Mouse (Mus musculus): ENCODE measurements around the gene Exosc8.
"Not testable (repeated sequence)": the region's sequence is repeated elsewhere in the genome, so short reads cannot be mapped to it uniquely, and the experiment has no call there.

Exosc8 gene

DNA sequence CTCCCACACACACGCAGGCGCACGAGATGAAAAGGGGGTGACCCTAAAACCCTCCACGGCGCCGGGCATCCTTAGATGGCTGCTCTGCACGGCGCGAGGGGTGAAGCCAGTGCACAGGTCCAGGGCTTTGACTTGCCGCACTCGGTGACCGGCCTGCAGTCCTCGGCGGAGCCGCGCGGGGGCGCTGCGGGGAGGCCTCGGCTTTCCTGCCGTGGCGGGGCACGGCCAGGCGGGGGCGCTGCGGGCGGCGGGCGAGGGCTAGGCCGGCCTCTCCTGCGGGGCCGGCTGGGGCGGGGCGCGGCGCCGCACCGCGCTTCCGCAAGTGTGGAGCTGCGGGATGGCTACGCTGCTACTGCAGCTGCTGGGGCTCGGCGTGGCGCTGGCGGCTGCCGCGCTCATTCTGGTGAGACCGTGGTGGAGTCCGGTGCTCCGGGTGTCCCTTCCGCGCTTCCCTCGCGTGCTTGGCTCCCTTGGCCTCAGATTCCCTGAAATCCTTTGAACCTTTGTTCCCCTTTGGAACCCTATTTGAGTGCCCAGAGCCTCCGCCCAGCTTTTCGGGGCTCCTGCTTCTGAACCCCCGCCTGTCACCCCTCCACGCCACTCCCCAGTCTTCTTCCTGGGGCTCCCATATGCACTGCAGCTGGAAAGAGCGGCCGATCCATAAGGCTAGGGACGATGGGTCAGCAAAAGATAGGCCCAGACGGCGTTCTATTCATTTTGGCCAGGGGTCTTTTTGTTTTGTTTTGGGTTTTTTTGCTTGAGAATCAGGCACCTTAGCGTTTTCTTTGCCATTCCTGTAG is at the start of gene Exosc8, which contains the start of gene Alg5:
Gene Exosc8, minus strand, starts transcription at position 147 of the 800 bp plus-strand sequence.
Gene Alg5, plus strand, starts transcription at position 293 of the 800 bp plus-strand sequence.
- in situ Hi-C loops (cut with MboI; ENCODE audit: low sequenced_read_pairs): no loop called here

DNA sequence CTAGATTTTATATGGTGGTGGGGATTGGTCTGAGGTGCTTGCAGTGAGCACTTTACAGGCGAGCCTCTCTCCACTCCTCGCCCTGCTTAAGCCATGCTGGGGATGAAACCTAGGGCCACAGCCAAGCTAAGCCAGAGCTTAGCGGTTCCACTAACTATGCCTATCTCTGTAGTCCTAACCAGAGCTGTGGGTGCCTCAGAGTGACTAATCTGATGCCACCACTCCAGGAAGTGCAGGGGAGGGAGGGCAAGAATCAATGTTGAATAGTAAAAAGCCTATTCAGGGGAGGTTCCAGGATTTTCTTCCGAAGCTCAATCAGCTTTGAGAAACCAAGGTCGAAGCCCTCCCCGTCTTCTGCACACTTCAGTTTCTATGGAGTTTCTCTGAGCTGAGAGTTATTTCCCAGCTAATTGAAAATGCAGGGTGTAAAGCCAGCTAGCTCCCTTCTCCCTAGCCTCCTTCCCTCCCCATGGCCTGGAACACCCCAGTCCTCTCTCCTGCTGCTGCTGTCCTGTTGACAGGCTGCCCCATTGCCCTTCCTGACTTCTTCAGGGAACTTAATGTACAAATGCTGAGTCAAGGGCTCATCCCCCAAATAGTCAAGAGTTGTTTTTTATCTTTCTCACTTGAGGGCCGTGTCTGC is 40.9 kb upstream of the Exosc8 start:
- in situ Hi-C loops (cut with MboI; ENCODE audit: low sequenced_read_pairs): no loop called here

DNA sequence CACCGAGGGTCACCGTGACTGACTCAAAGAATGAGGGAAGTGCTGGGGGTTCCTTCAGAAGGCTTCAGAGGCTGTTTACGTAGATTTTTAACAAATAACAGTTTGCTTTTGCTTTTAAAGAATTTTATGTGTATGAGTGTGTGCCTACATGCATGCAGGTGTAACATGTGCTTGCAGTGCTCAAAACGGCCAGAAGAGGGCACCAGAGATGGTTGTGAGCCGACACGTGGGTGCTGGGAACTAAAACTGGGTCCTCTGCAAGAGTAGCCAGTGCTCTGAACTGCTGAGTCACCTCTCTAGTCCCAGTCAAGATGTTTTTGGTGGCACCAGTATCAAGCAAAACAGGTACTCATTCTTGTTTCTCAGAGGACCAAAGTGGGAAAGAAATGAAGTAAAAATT is 38.4 kb upstream of the Exosc8 start:
- in situ Hi-C loops (cut with MboI; ENCODE audit: low sequenced_read_pairs): no loop called here

DNA sequence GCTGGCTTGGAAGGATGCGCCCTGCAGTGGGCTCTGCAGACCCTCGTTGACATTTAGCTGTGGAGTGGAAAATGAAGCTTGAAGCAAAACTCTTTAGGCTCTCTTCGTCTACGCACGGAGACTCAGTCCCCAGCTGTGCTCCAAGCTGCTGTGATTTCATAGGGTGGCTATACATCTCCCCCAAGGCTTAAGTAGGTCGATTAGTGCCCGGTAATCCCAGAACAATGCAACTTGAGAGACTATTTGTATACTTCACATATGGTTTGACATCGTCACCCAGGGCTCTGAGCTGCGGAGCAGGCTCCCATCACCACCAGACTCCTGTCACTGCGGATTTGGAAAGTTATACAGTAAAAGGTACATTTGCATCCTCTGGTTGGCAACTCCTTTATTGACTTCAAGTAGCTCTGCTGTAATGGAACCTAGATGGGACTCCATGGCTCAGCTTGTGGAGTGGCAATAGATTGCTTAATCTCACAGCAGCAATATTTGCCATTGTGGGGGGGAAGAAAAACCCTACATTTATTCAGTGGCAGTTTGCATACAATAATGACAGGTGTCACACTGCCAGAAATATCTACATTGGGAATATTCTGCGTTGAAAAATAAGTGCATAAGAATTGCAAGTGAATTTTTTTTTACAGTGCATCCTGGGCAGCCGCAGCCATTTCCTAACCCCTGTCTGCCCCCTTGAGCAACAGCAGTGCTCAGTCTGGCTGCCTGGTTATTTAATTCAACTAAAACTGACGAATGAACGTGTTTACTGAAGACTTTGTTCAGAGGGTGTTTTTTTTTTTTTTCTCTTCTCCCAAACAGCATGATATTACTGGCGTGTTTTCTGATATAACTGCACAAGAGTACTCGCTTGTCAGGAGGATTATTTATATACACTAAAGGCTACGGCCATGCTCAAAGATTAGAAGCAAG is 34.4 kb upstream of the Exosc8 start:
- in situ Hi-C loops (cut with MboI; ENCODE audit: low sequenced_read_pairs): no loop called here

DNA sequence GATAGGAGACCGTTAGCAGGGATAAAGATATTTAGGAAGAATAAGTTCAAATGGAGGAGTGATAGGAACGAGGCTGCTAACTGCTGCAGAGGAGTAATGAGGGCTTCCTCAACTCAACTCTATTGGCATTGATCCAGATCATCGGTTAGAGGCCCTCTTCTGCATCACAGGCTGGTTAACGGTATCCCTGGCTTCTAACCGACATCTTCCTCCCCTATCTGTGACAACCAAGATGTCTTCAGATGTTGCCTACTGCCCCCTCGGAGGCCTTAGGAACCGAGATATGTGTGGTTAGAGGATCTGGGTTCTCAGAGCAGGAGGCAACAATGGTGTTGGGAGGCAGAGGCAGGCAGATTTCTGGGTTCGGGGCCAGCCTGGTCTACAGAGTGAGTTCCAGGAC is 33.4 kb upstream of the Exosc8 start:
- in situ Hi-C loops (cut with MboI; ENCODE audit: low sequenced_read_pairs): no loop called here

DNA sequence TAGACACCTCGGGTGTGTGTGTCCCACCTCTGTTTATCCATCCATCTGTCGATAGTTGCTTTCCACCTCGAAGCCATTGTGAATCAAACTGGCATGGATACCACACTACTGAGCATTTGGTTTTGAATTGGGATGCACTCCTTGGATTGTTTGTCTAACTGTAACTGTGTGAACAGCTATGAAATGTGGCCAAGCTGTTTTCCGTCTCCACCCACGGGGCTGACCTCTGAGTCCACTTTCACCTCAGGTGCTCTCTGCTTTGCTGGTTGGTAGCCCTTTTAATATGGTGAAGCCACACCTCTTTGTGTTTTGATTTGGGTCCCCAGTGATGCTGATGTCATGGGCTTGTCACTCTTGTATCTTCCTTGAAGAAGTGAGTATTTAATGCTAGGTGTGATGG is 31.6 kb upstream of the Exosc8 start:
- in situ Hi-C loops (cut with MboI; ENCODE audit: low sequenced_read_pairs): no loop called here

DNA sequence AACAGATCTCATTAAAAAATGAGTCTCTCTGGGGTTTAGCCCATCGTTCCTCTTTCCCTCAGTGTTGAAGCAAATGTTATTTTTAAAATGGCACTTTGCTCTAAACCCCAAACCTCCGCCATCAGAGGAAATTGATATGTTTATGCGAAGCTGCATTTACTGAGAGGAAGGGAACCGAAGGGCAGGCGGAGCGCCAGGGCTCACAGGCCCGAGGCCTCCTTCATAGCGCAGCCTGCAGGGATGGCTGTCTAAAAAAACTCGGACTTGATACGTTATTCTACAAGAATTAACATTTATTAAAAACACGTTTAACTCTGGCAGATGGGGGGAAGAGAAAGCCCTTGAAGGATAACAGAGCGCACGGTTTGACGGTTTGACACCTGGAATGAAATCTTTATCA is 30.8 kb upstream of the Exosc8 start:
- in situ Hi-C loops (cut with MboI; ENCODE audit: low sequenced_read_pairs): no loop called here

DNA sequence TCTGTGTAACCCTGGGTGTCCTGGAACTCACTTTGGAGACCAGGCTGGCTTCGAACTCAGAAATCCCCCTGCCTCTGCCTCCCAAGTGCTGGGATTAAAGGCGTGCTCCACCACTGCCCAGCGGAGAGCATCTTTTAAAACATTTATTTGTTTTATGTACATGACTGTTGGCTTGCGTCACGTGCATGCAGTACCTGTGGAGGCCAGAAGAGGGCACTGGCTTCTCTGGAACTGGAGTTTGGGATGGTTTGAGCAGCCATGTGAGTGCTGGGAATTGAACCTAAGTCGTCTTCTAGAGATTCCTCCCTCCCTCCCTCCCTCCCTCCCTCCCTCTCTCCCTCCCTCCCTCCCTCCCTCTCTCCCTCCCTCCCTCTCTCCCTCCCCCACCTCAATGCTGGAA is 30.3 kb upstream of the Exosc8 start:
- in situ Hi-C loops (cut with MboI; ENCODE audit: low sequenced_read_pairs): not testable (repeated sequence)

DNA sequence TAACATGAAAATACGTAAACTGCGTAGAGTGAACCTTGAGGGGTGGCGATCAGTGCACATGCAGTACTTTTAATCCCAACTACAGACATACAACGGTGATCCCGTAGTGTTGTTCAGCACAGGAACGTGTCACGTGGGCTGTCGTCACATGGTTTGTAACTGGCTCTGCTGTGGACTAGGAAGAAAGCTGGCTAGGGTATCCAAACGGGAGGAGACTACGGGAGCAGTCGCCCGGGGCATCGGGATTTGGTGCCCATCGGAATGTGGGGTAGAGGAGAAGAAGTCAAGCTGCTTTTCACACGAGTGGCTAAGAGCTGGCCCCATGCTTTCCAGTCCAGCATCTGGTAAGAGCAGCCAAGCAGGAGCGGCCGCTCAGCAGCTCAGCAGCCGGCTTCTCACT is 29.2 kb upstream of the Exosc8 start:
- in situ Hi-C loops (cut with MboI; ENCODE audit: low sequenced_read_pairs): no loop called here

DNA sequence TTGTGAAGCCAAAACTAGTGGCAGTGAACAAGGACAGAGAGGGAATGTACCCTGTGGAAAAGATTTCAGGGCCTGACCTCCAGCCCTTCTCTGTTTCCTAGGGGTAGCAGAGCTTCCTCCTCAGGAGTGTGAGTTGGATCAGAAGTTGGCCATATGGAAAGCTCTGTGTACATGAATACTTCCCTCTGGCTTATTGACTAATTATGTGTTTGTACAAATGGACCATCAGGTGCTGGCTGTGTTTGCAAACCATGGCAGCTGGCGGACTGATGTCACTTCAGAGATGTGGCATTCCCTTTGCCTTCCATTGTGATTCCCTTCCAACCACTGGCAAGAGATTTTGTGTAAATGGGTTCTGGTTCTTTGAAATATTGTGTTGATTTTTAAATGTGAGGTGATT is 26.1 kb upstream of the Exosc8 start:
- in situ Hi-C loops (cut with MboI; ENCODE audit: low sequenced_read_pairs): no loop called here

DNA sequence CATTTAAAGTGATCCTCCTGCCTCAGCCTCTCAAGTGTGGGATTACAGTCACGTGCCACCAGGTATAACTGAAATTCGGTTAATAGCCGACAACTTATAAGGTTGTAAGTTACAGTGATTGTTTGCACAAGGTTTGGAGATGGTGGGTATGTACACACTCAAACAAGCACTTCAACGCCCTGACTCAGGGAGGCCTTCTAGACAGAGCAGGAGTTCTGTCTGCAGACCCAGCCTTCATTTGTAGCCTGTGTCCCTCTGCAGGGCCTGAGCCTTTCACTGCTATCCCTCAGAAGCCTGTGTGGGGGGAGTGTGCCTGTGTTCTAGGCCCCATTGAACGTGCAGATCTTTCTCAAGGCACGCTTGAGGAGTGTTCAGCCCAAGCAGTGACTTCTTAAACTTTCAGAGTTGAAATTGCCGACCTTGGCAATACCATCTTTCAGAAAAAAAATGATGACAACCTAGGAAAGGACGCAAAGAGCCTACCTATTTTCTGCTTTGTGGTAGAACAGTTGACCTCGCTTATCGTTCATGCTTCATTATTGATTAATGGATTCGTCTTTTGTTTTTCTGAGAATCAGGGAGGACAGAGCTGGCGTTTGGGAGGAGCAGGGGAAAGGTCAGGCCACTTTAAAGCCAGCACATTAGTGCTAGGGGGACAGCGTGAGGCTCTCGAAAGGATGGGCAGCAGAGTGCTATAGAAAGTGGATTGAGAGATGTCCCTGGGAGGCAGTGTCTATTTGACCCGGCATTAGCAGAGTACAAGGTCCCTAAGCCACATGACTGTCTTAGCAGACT is 25.3 kb upstream of the Exosc8 start:
- in situ Hi-C loops (cut with MboI; ENCODE audit: low sequenced_read_pairs): no loop called here

DNA sequence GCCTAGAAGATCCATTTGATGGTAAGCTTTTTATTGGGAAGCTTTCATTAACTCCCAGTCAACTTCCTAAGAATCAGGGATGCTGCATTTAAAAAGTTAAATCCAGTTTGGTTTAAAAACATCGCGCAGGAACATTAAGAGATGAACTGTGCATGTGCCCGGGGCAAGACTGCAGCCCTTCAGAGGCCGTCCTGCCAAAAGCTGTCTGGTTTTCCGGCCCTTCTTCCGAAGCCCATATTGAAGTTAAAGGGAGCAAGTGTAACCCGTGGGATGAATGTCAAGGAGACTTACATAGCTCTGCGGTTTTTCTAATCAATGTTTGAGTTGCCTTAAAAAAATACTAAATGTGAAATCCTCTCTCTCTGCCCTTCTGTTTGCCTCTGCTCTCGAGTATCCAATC is 24.0 kb upstream of the Exosc8 start:
- in situ Hi-C loops (cut with MboI; ENCODE audit: low sequenced_read_pairs): no loop called here

DNA sequence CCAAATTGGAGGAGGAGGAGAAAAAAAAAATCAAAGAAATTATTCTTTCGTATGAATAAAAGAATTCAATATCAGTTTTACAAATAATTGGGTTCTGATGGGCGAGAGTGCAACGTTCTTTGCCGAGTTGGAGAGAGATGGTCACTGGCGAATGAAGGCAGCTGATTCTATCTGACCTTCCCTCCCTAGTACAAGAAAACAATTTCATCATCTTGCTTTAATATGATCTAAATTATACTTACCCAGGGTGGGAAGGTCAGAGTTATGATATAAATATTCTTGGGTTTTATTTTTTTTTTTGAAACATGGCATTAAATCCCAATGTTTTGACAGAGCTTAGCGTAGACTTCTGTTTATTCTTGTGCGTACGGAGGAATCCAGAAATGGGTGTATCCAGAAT is 22.3 kb upstream of the Exosc8 start:
- in situ Hi-C loops (cut with MboI; ENCODE audit: low sequenced_read_pairs): no loop called here

DNA sequence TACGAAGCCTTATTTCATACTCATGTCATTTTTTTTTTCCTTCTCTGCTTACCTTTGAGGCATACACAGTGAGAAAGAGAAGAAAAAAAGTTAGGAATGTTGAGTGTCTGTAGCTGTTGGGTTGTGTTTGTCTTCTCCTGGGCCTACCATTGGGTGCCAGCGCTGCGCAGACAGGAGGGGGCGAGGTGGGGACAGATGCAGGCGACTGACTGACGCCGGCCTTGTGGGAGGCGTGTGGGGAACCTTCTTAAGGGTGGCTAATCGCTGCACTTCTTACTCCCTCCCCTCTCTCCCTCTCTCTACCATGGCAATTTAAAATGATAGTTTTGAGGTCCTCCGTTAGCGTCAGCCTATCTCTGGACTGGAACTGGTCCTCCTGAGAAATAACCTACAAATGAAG is 20.9 kb upstream of the Exosc8 start:
- in situ Hi-C loops (cut with MboI; ENCODE audit: low sequenced_read_pairs): no loop called here

DNA sequence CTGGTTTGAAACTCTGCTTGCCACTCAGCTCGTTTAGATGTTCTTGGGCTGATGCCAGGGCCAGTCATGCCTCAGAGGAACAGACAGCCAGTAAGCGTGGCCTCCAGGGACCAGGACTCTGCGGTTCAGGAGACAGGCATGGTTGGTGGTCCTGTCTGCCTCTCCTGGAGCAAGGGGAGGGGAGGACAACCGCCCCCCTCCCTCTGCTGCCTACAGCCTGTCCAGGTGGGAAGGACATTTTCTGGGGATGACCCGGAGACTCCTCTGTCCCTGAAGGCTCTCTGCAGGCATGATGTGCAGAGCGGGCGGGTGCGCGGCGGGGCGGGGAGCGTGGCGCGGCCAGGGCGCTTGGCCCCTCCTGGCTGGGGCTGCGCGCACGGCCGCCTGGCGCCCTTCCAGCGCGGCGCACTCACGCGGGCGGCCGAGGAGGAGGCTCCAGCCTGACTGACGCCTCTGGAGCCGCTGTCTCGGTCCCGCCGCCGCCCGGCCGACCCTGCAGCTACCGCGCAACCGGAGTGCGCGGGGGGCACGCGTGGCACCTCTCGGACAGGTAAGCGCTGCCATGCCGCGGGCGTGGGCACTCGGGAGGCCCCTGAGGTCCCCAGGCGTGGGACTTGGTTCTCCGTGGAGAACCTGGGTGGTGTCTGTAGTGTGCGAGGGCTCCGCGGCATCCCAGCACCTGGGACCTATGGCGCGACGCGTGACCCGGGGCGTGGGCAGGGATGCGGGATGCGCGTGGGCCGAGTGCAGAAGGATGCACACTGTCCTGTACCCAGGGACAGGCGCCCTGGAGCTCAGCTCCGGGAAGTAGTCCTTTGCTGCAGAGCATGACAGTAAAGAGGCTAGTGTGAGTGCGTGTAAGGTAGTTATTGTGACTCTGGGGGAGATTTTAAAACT is 20.2 kb upstream of the Exosc8 start, which contains the start of gene Smad9:
Gene Smad9, plus strand, starts transcription at position 438 of the 897 bp plus-strand sequence.
- in situ Hi-C loops (cut with MboI; ENCODE audit: low sequenced_read_pairs): no loop called here

DNA sequence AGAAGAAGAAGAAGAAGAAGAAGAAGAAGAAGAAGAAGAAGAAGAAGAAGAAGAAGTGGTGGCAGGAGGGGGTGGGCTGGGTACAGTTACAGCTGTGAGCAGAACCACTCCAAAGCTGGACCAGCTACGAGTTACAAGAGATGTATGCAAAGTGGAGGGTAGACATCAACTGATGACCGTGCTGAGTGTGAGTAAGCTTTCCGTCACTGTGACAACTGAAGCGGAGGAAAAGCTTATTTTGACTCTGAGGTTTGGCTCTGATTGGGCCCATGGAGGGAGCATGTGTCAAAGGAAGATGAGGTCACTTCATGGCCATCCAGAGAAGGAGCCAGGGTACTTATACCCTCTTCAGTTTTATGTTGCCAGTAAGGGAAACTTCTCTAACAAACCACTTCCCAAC is 18.2 kb upstream of the Exosc8 start:
- in situ Hi-C loops (cut with MboI; ENCODE audit: low sequenced_read_pairs): no loop called here

DNA sequence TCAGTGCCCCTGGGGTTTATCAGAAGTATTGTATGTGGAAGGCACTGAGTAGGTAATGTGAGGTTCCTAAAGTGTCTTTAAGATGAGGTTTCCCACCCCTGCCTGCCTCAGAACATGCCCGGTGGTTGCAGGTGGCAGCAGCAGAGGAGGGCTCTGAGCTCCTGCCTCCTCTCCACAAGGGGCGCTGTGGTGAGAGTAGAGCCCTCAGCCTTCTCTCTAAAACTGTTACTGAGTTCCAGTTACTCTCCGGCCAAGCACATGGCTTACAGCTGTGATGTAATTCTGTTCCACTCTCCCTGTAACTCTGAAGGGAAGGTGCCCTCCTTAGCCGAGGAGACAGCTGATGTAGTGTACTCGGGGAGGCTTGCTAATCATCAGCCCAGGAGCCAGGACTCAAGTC is 10.6 kb upstream of the Exosc8 start:
- in situ Hi-C loops (cut with MboI; ENCODE audit: low sequenced_read_pairs): no loop called here

DNA sequence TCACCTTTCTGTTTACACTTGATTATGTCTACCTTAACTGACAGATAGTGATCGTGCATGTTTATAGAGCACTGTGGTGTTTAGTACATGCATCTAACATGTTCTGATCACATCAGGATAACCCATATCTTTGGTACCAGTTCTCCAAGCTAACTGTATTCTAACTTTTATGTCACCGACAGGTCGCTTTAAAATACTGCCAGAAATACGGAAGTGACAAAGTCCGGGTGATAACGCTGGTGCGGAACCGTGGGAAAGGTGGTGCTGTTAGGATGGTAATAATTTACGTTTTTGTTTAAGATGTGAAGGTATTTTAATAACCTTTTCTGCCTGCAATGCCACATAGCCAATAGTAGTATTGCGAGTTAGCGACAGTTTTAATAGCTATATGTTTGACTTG is 6.8 kb upstream of the Exosc8 start:
- in situ Hi-C loops (cut with MboI; ENCODE audit: low sequenced_read_pairs): no loop called here

DNA sequence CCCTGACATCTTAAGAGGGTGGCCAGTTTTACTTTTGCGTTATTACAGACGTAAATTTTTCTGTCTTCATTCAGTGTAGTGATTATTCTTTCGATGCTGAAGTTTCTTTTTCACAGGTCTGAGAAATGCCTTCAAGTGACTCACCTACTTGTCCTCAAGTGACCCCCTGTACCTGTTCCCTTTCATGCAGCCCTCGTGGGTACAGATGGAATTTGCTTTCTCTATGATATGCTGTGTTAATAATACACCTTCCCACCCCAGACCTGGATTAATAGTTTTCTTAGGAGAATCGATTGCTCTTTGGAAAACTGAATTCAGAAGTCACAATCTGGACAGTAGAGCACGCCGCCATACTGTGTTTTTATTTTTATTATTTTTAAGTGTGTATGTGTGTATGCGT is 2.1 kb upstream of the Exosc8 start:
- in situ Hi-C loops (cut with MboI; ENCODE audit: low sequenced_read_pairs): no loop called here
